Mouse (Mus musculus) erythroblast, embryonic 14.5 days (primary cell): ENCODE data around the gene Kcne3.

ENCODE experiments used
- GATA1 ChIP-seq: IDR thresholded peaks from 2 replicates; pipeline ENCODE4 v1.6.1; 2012; ENCODE audit warnings: low read length, inconsistent platforms, mixed read lengths
- TAL1 ChIP-seq: IDR thresholded peaks from 3 replicates; pipeline ENCODE4 v1.6.1; 2012; ENCODE audit warnings: low read length, inconsistent platforms, mixed read lengths

DNA sequence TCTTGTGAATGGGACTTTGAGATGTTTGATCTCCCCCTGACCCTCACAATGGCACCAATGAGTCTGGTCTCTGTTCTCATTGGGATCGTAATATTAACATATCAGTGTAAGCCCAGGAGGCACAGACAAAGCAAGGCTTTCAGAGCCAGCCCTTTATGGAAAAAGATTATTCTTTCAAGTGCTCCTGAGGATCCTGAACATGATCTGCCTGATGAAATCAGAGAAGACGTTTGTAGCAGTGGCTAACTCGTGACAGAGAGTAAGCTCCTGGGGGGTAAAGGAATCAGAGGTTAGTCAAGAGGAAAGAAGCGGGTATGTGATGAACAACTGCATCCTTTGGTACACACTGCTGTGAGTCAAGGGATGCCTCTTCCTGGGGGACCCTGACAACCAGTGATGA, 13.9 kb downstream of the Kcne3 start:
- TF ChIP-seq GATA1 (no peak), TAL1 (no peak)
